Mouse (Mus musculus): ENCODE results near the gene Cd40lg. TPM values are rescaled to one million over a fixed set of nuclear protein-coding genes. Genes with fewer than 3 reads are reported as not detected.
A peak's percentile ranks its signal among the peaks of the same experiment; 100 is the strongest.

Cd40lg gene
- polyA plus RNA-seq, 1 experiment = 0.28 TPM

GRCm38 (mm10) chrX:57221881-57222280 lies 9.9 kb downstream of the Cd40lg start:
- H3K4me1 ChIP-seq (ENCODE audit: control insufficient read depth, insufficient read depth, low read length) = no peaks in the 10 kb centered on the region
- WGBS = 74% methylated on average over 3 of the region's 3 CpGs

GRCm38 (mm10) chrX:57223301-57223700 lies 11.4 kb downstream of the Cd40lg start:
- Histone ChIP-seq H3K4me1 (ENCODE audit: control insufficient read depth, insufficient read depth, low read length) (no peaks in the 10 kb centered on the region), H3K27ac (ENCODE audit: insufficient read depth, low read depth, low read length) (no peak overlapping the region), H3K27me3 (replicated peaks; ENCODE audit: control insufficient read depth, insufficient read depth, low read length) (no peaks in the 10 kb centered on the region), H3K4me3 (ENCODE audit: insufficient read depth, low read depth, low read length) (no peak overlapping the region), H3K36me3 (ENCODE audit: control insufficient read depth, insufficient read depth, low read length) (no peaks in the 10 kb centered on the region)
- TF ChIP-seq POLR2A (IDR thresholded peaks at IDR 0.05; ENCODE audit: low read depth, low read length) (no peak), CTCF (conservative IDR thresholded peaks at IDR 0.05; ENCODE audit: insufficient read depth, insufficient read length, low read depth, low read length) (no peak)
- no peak for DNase-seq
- WGBS = 72% methylated on average over 10 of the region's 10 CpGs

More at GRCm38 (mm10) chrX:57221881-57222280, 9.9 kb downstream of the Cd40lg start:
- Histone ChIP-seq H3K4me3 (ENCODE audit: insufficient read depth, low read depth, low read length) (no peak overlapping the region), H3K27me3 (replicated peaks; ENCODE audit: control insufficient read depth, insufficient read depth, low read length) (no peaks in the 10 kb centered on the region), H3K27ac (ENCODE audit: insufficient read depth, low read depth, low read length) (no peak overlapping the region), H3K36me3 (ENCODE audit: control insufficient read depth, insufficient read depth, low read length) (no peaks in the 10 kb centered on the region)
- no peak for DNase-seq
- TF ChIP-seq CTCF (conservative IDR thresholded peaks at IDR 0.05; ENCODE audit: insufficient read depth, insufficient read length, low read depth, low read length) = no peak
- no peak for TF ChIP-seq POLR2A (IDR thresholded peaks at IDR 0.05; ENCODE audit: low read depth, low read length)

- DNase-seq = no peak
- Histone ChIP-seq H3K36me3 (ENCODE audit: control insufficient read depth, insufficient read depth, low read length) (no peaks in the 10 kb centered on the region), H3K4me3 (ENCODE audit: insufficient read depth, low read depth, low read length) (no peak overlapping the region), H3K27me3 (replicated peaks; ENCODE audit: control insufficient read depth, insufficient read depth, low read length) (no peaks in the 10 kb centered on the region), H3K27ac (ENCODE audit: insufficient read depth, low read depth, low read length) (no peak overlapping the region), H3K4me1 (ENCODE audit: control insufficient read depth, insufficient read depth, low read length) (no peaks in the 10 kb centered on the region)
- WGBS = 54% methylated on average over 2 of the region's 2 CpGs
- TF ChIP-seq POLR2A (IDR thresholded peaks at IDR 0.05; ENCODE audit: low read depth, low read length) (no peak), CTCF (conservative IDR thresholded peaks at IDR 0.05; ENCODE audit: insufficient read depth, insufficient read length, low read depth, low read length) (no peak)
Observed at GRCm38 (mm10) chrX:57228178-57228577, 16.2 kb downstream of the Cd40lg start.

GRCm38 (mm10) chrX:57233596-57233995 lies 21.7 kb downstream of the Cd40lg start:
- Histone ChIP-seq H3K36me3 (ENCODE audit: control insufficient read depth, insufficient read depth, low read length) (no peaks in the 10 kb centered on the region), H3K27ac (ENCODE audit: insufficient read depth, low read depth, low read length) (no peak overlapping the region), H3K27me3 (replicated peaks; ENCODE audit: control insufficient read depth, insufficient read depth, low read length) (no peaks in the 10 kb centered on the region), H3K4me3 (ENCODE audit: insufficient read depth, low read depth, low read length) (no peak overlapping the region), H3K4me1 (ENCODE audit: control insufficient read depth, insufficient read depth, low read length) (no peaks in the 10 kb centered on the region)
- DNase-seq = no peak
- 34% methylated on average over 2 of the region's 2 CpGs for WGBS
- no peak for TF ChIP-seq CTCF (conservative IDR thresholded peaks at IDR 0.05; ENCODE audit: insufficient read depth, insufficient read length, low read depth, low read length)
- no peak for TF ChIP-seq POLR2A (IDR thresholded peaks at IDR 0.05; ENCODE audit: low read depth, low read length)

GRCm38 (mm10) chrX:57235982-57236381 lies 24.0 kb downstream of the Cd40lg start:
- H3K4me1 ChIP-seq (ENCODE audit: control insufficient read depth, insufficient read depth, low read length) = no peaks in the 10 kb centered on the region
- 84% methylated on average over 4 of the region's 4 CpGs for WGBS
- H3K27me3 ChIP-seq (replicated peaks; ENCODE audit: control insufficient read depth, insufficient read depth, low read length) = no peaks in the 10 kb centered on the region
- no peaks in the 10 kb centered on the region for H3K36me3 ChIP-seq (ENCODE audit: control insufficient read depth, insufficient read depth, low read length)
- no peak overlapping the region for H3K27ac ChIP-seq (ENCODE audit: insufficient read depth, low read depth, low read length)
- TF ChIP-seq POLR2A (IDR thresholded peaks at IDR 0.05; ENCODE audit: low read depth, low read length) (no peak), CTCF (conservative IDR thresholded peaks at IDR 0.05; ENCODE audit: insufficient read depth, insufficient read length, low read depth, low read length) (peak; percentile 32; the same call in 1 of the 2 replicates)
- DNase-seq = no peak
- H3K4me3 ChIP-seq (ENCODE audit: insufficient read depth, low read depth, low read length) = no peak overlapping the region

GRCm38 (mm10) chrX:57238572-57238971 lies 26.6 kb downstream of the Cd40lg start:
- Histone ChIP-seq H3K27me3 (replicated peaks; ENCODE audit: control insufficient read depth, insufficient read depth, low read length) (no peaks in the 10 kb centered on the region), H3K36me3 (ENCODE audit: control insufficient read depth, insufficient read depth, low read length) (no peaks in the 10 kb centered on the region), H3K4me3 (ENCODE audit: insufficient read depth, low read depth, low read length) (no peak overlapping the region), H3K4me1 (ENCODE audit: control insufficient read depth, insufficient read depth, low read length) (no peaks in the 10 kb centered on the region), H3K27ac (ENCODE audit: insufficient read depth, low read depth, low read length) (no peak overlapping the region)
- WGBS = 66% methylated on average over 3 of the region's 3 CpGs
- no peak for DNase-seq
- TF ChIP-seq POLR2A (IDR thresholded peaks at IDR 0.05; ENCODE audit: low read depth, low read length) (no peak), CTCF (conservative IDR thresholded peaks at IDR 0.05; ENCODE audit: insufficient read depth, insufficient read length, low read depth, low read length) (no peak)

- no peak for DNase-seq
- no peaks in the 10 kb centered on the region for H3K4me1 ChIP-seq (ENCODE audit: control insufficient read depth, insufficient read depth, low read length)
- 75% methylated on average over 7 of the region's 7 CpGs for WGBS
- H3K36me3 ChIP-seq (ENCODE audit: control insufficient read depth, insufficient read depth, low read length) = no peaks in the 10 kb centered on the region
- TF ChIP-seq POLR2A (IDR thresholded peaks at IDR 0.05; ENCODE audit: low read depth, low read length) = no peak
- TF ChIP-seq CTCF (conservative IDR thresholded peaks at IDR 0.05; ENCODE audit: insufficient read depth, insufficient read length, low read depth, low read length) = no peak
- no peaks in the 10 kb centered on the region for H3K27me3 ChIP-seq (replicated peaks; ENCODE audit: control insufficient read depth, insufficient read depth, low read length)
- no peak overlapping the region for H3K27ac ChIP-seq (ENCODE audit: insufficient read depth, low read depth, low read length)
- no peak overlapping the region for H3K4me3 ChIP-seq (ENCODE audit: insufficient read depth, low read depth, low read length)
Observed at GRCm38 (mm10) chrX:57253329-57254055, 41.5 kb downstream of the Cd40lg start.
